Mouse (Mus musculus) limb, embryonic 10.5 days (tissue): ENCODE data around the gene Insl5. TPM values are rescaled to one million over a fixed set of nuclear protein-coding genes. Genes with fewer than 3 reads are reported as not detected.

Experiments
- DNase-seq: peaks from one replicate; pipeline ENCODE4 v3.0.0-alpha.2; 2017; ENCODE audit warnings: low spot score
- H3K27ac ChIP-seq: fragments of 300-500 bp; sonication (generic); 2 replicates; pipeline ENCODE4 v1.5.1; 2016; ENCODE audit warnings: mild to moderate bottlenecking
- H3K27me3 ChIP-seq: fragments of 300-500 bp; sonication (generic); 2 replicates; pipeline ENCODE4 v1.6.1; 2016; ENCODE audit warnings: low read depth, mild to moderate bottlenecking; ENCODE audit not compliant: poor library complexity, severe bottlenecking
- H3K36me3 ChIP-seq: fragments of 300-500 bp; sonication (generic); 2 replicates; pipeline ENCODE4 v1.6.1; 2016; ENCODE audit warnings: mild to moderate bottlenecking, moderate library complexity
- H3K4me1 ChIP-seq: fragments of 300-500 bp; sonication (generic); 2 replicates; pipeline ENCODE4 v1.6.1; 2016
- H3K4me3 ChIP-seq: fragments of 300-500 bp; sonication (generic); 2 replicates; pipeline ENCODE4 v1.5.1; 2016; ENCODE audit warnings: mild to moderate bottlenecking, moderate library complexity
- H3K9me3 ChIP-seq: fragments of 300-500 bp; sonication (generic); replicated peaks from 2 replicates; pipeline ENCODE4 v1.6.1; 2016; ENCODE audit warnings: mild to moderate bottlenecking
- WGBS: fragments of 180-500 bp; shearing (Covaris S2); methylation state at CpG from one replicate; pipeline ENCODE4 v1.1.7; 2016; 5-methylcytosine and 5-hydroxymethylcytosine counted together
- polyA plus RNA-seq: library from polyadenylated mRNA; unstranded; fragments of >200 nt; fragmentation: Nextera tagmentation; extraction: Ambion mirVana; gene quantifications from 2 replicates; pipeline ENCODE4 v1.2.1, GENCODE M21; 2016

Gene Insl5
- polyA plus RNA-seq, result not detected in 2 replicates

GRCm38 (mm10) chr4:103026621-103027020 lies at the start of gene Insl5:
Gene Insl5, minus strand, starts transcription at chr4:103026842.
- Histone ChIP-seq H3K4me1 (peaks cover 7% of the 10 kb centered on the region; the same call in 1 of the 2 replicates), H3K9me3 (no peaks in the 10 kb centered on the region), H3K36me3 (no peaks in the 10 kb centered on the region), H3K27ac (no peak within 1 kb of the TSS), H3K4me3 (no peak within 1 kb of the TSS), H3K27me3 (no peaks in the 10 kb centered on the region)
- DNase-seq, result no peak
- WGBS, result 78% methylated on average over 4 of the region's 4 CpGs

GRCm38 (mm10) chr4:103070631-103071030 lies 44.0 kb upstream of the Insl5 start:
- Histone ChIP-seq H3K9me3 (no peaks in the 10 kb centered on the region), H3K4me3 (no peak overlapping the region), H3K27me3 (no peaks in the 10 kb centered on the region), H3K36me3 (no peaks in the 10 kb centered on the region), H3K27ac (no peak overlapping the region), H3K4me1 (no peaks in the 10 kb centered on the region)
- DNase-seq, result no peak
- 71% methylated on average over 3 of the region's 3 CpGs for WGBS

- 81% methylated on average over 6 of the region's 6 CpGs for WGBS
- Histone ChIP-seq H3K36me3 (no peaks in the 10 kb centered on the region), H3K4me1 (no peaks in the 10 kb centered on the region), H3K9me3 (no peaks in the 10 kb centered on the region), H3K4me3 (no peak overlapping the region), H3K27me3 (no peaks in the 10 kb centered on the region), H3K27ac (no peak overlapping the region)
- no peak for DNase-seq
These were observed 41.4 kb upstream of the Insl5 start for GRCm38 (mm10) chr4:103067906-103068655.

- no peaks in the 10 kb centered on the region for H3K36me3 ChIP-seq
- H3K27ac ChIP-seq, result no peak overlapping the region
- H3K9me3 ChIP-seq, result no peaks in the 10 kb centered on the region
- no peak overlapping the region for H3K4me3 ChIP-seq
- DNase-seq, result no peak
- no peaks in the 10 kb centered on the region for H3K27me3 ChIP-seq
- no peaks in the 10 kb centered on the region for H3K4me1 ChIP-seq
- WGBS, result 82% methylated on average over 5 of the region's 5 CpGs
These were observed 38.3 kb upstream of the Insl5 start for GRCm38 (mm10) chr4:103064976-103065375.

- Histone ChIP-seq H3K36me3 (no peaks in the 10 kb centered on the region), H3K9me3 (no peaks in the 10 kb centered on the region), H3K4me3 (no peak overlapping the region), H3K27ac (no peak overlapping the region), H3K4me1 (no peaks in the 10 kb centered on the region), H3K27me3 (no peaks in the 10 kb centered on the region)
- no peak for DNase-seq
- WGBS, result 58% methylated on average over 2 of the region's 2 CpGs
These were observed 37.8 kb upstream of the Insl5 start for GRCm38 (mm10) chr4:103064421-103064820.

- WGBS, result 91% methylated on average over 5 of the region's 5 CpGs
These were observed 30.3 kb upstream of the Insl5 start for GRCm38 (mm10) chr4:103056909-103057308.

GRCm38 (mm10) chr4:103048046-103048445 lies 21.4 kb upstream of the Insl5 start:
- Histone ChIP-seq H3K4me3 (no peak overlapping the region), H3K36me3 (no peaks in the 10 kb centered on the region), H3K4me1 (no peaks in the 10 kb centered on the region), H3K9me3 (no peaks in the 10 kb centered on the region), H3K27ac (no peak overlapping the region), H3K27me3 (no peaks in the 10 kb centered on the region)
- 85% methylated on average over 11 of the region's 11 CpGs for WGBS
- DNase-seq, result no peak

More at GRCm38 (mm10) chr4:103056909-103057308, 30.3 kb upstream of the Insl5 start:
- Histone ChIP-seq H3K27ac (no peak overlapping the region), H3K9me3 (no peaks in the 10 kb centered on the region), H3K27me3 (no peaks in the 10 kb centered on the region), H3K36me3 (no peaks in the 10 kb centered on the region), H3K4me1 (no peaks in the 10 kb centered on the region), H3K4me3 (no peak overlapping the region)
- DNase-seq, result no peak

- H3K27me3 ChIP-seq, result no peaks in the 10 kb centered on the region
- WGBS, result 95% methylated on average over 11 of the region's 11 CpGs
- no peak overlapping the region for H3K4me3 ChIP-seq
- no peak for DNase-seq
- no peak overlapping the region for H3K27ac ChIP-seq
- H3K9me3 ChIP-seq, result no peaks in the 10 kb centered on the region
- no peaks in the 10 kb centered on the region for H3K36me3 ChIP-seq
- peaks cover 18% of the 10 kb centered on the region for H3K4me1 ChIP-seq
These were observed 16.4 kb upstream of the Insl5 start for GRCm38 (mm10) chr4:103042997-103043396.

GRCm38 (mm10) chr4:103039838-103040191 lies 13.2 kb upstream of the Insl5 start:
- no peak for DNase-seq
- Histone ChIP-seq H3K27me3 (no peaks in the 10 kb centered on the region), H3K9me3 (no peaks in the 10 kb centered on the region), H3K27ac (no peak overlapping the region), H3K4me1 (peaks cover 29% of the 10 kb centered on the region), H3K4me3 (no peak overlapping the region), H3K36me3 (no peaks in the 10 kb centered on the region)
- WGBS, result 49% methylated on average over 5 of the region's 5 CpGs

- no peak for DNase-seq
- peaks cover 29% of the 10 kb centered on the region for H3K4me1 ChIP-seq
- no peaks in the 10 kb centered on the region for H3K36me3 ChIP-seq
- H3K9me3 ChIP-seq, result no peaks in the 10 kb centered on the region
- H3K27me3 ChIP-seq, result no peaks in the 10 kb centered on the region
- H3K4me3 ChIP-seq, result no peak overlapping the region
- 71% methylated on average over 14 of the region's 14 CpGs for WGBS
- H3K27ac ChIP-seq, result no peak overlapping the region
These were observed 12.6 kb upstream of the Insl5 start for GRCm38 (mm10) chr4:103039103-103039837.

- H3K27ac ChIP-seq, result no peak overlapping the region
- no peaks in the 10 kb centered on the region for H3K27me3 ChIP-seq
- DNase-seq, result no peak
- WGBS, result 69% methylated on average over 13 of the region's 13 CpGs
- no peaks in the 10 kb centered on the region for H3K9me3 ChIP-seq
- no peak overlapping the region for H3K4me3 ChIP-seq
- H3K36me3 ChIP-seq, result no peaks in the 10 kb centered on the region
- peaks cover 7% of the 10 kb centered on the region; the same call in 1 of the 2 replicates for H3K4me1 ChIP-seq
These were observed 1.8 kb upstream of the Insl5 start for GRCm38 (mm10) chr4:103028177-103029088.

- peaks cover 7% of the 10 kb centered on the region; the same call in 1 of the 2 replicates for H3K4me1 ChIP-seq
- no peak overlapping the region for H3K27ac ChIP-seq
- no peak overlapping the region for H3K4me3 ChIP-seq
- DNase-seq, result no peak
- WGBS, result 85% methylated on average over 7 of the region's 7 CpGs
- H3K27me3 ChIP-seq, result no peaks in the 10 kb centered on the region
- no peaks in the 10 kb centered on the region for H3K36me3 ChIP-seq
- H3K9me3 ChIP-seq, result no peaks in the 10 kb centered on the region
These were observed 1.1 kb upstream of the Insl5 start for GRCm38 (mm10) chr4:103027745-103028144.
